Mouse (Mus musculus) ES-Bruce4 (cell line): ENCODE measurements around the gene Sel1l. TPM values are rescaled to one million over a fixed set of nuclear protein-coding genes. Genes with fewer than 3 reads are reported as not detected.
A peak's percentile ranks its signal among the peaks of the same experiment; 100 is the strongest.

Experiments
- H3K27ac ChIP-seq: 2 replicates; pipeline ENCODE4 v1.5.1; 2012; ENCODE audit warnings: low read length, inconsistent platforms; ENCODE audit not compliant: insufficient read depth
- H3K27me3 ChIP-seq: 2 replicates; pipeline ENCODE4 v1.6.1; 2012; ENCODE audit warnings: mild to moderate bottlenecking, low read length, inconsistent platforms; ENCODE audit not compliant: control insufficient read depth, poor library complexity, insufficient read depth, severe bottlenecking
- H3K36me3 ChIP-seq: 2 replicates; pipeline ENCODE4 v1.6.1; 2012; ENCODE audit warnings: inconsistent platforms, mild to moderate bottlenecking, low read length, moderate library complexity; ENCODE audit not compliant: control insufficient read depth, poor library complexity, insufficient read depth, severe bottlenecking
- H3K4me1 ChIP-seq: one replicate; pipeline ENCODE4 v1.8.1; 2011; ENCODE audit warnings: low read length; ENCODE audit not compliant: control insufficient read depth, insufficient read depth
- H3K4me3 ChIP-seq: 2 replicates; pipeline ENCODE4 v1.5.1; 2011; ENCODE audit warnings: low read depth, mild to moderate bottlenecking, low read length
- H3K9ac ChIP-seq: 2 replicates; pipeline ENCODE4 v1.6.1; 2012; ENCODE audit warnings: low read depth, mild to moderate bottlenecking, inconsistent platforms; ENCODE audit not compliant: poor library complexity, severe bottlenecking
- H3K9me3 ChIP-seq: replicated peaks from 2 replicates; pipeline ENCODE4 v1.6.1; 2012; ENCODE audit warnings: mild to moderate bottlenecking, low read length, inconsistent platforms; ENCODE audit not compliant: control insufficient read depth, poor library complexity, insufficient read depth, severe bottlenecking
- CTCF ChIP-seq: IDR thresholded peaks from one replicate; pipeline ENCODE4 v1.8.1; 2011; ENCODE audit warnings: low read depth, low read length
- EP300 ChIP-seq: IDR thresholded peaks from 2 replicates; pipeline ENCODE4 v1.6.1; 2011; ENCODE audit warnings: low read depth, low read length; ENCODE audit not compliant: insufficient read depth
- POLR2A ChIP-seq: IDR thresholded peaks from one replicate; pipeline ENCODE4 v1.8.1; 2011; ENCODE audit warnings: low read length; ENCODE audit not compliant: insufficient read depth
- polyA plus RNA-seq: library from polyadenylated mRNA; stranded (reverse); fragments of >200 nt; gene quantifications from 2 replicates; pipeline ENCODE4 v1.2.4, GENCODE M21; 2011; ENCODE audit warnings: low read depth; ENCODE audit not compliant: missing spikeins, insufficient read depth, insufficient read length

Sel1l gene
- polyA plus RNA-seq, 1 experiment = 44.3 TPM

GRCm38 (mm10) chr12:91870671-91871070 lies 21.7 kb upstream of the Sel1l start:
- H3K9ac ChIP-seq = no peak overlapping the region
- H3K4me1 ChIP-seq = no peaks in the 10 kb centered on the region
- H3K27ac ChIP-seq = no peak overlapping the region
- H3K4me3 ChIP-seq = no peak overlapping the region
- TF ChIP-seq POLR2A (no peak), EP300 (no peak)
- no peaks in the 10 kb centered on the region for H3K27me3 ChIP-seq
- no peaks in the 10 kb centered on the region for H3K9me3 ChIP-seq
- H3K36me3 ChIP-seq = no peaks in the 10 kb centered on the region

- H3K9ac ChIP-seq = no peak overlapping the region
- H3K36me3 ChIP-seq = no peaks in the 10 kb centered on the region
- TF ChIP-seq POLR2A (no peak), EP300 (no peak), CTCF (no peak)
- H3K27ac ChIP-seq = no peak overlapping the region
- no peaks in the 10 kb centered on the region for H3K4me1 ChIP-seq
- H3K27me3 ChIP-seq = no peaks in the 10 kb centered on the region
- H3K9me3 ChIP-seq = no peaks in the 10 kb centered on the region
- no peak overlapping the region for H3K4me3 ChIP-seq
These were observed 20.4 kb upstream of the Sel1l start for GRCm38 (mm10) chr12:91869352-91869751.

GRCm38 (mm10) chr12:91854330-91854729 lies 5.4 kb upstream of the Sel1l start:
- TF ChIP-seq POLR2A (no peak), CTCF (no peak), EP300 (no peak)
- Histone ChIP-seq H3K4me1 (no peaks in the 10 kb centered on the region), H3K27ac (no peak overlapping the region), H3K9ac (no peak overlapping the region), H3K9me3 (no peaks in the 10 kb centered on the region), H3K36me3 (no peaks in the 10 kb centered on the region), H3K27me3 (no peaks in the 10 kb centered on the region; the same call in 1 of the 2 replicates), H3K4me3 (no peak overlapping the region)

- Histone ChIP-seq H3K4me3 (peak overlapping the region; percentile 96), H3K36me3 (no peaks in the 10 kb centered on the region), H3K9me3 (no peaks in the 10 kb centered on the region), H3K4me1 (no peaks in the 10 kb centered on the region), H3K27me3 (no peaks in the 10 kb centered on the region), H3K27ac (no peak overlapping the region), H3K9ac (peak overlapping the region; percentile 56)
- TF ChIP-seq POLR2A = no peak
- no peak for TF ChIP-seq CTCF
- TF ChIP-seq EP300 = no peak
These were observed 438 bp downstream of the Sel1l start for GRCm38 (mm10) chr12:91848394-91849044.

- Histone ChIP-seq H3K9ac (no peak overlapping the region), H3K27ac (no peak overlapping the region)
- TF ChIP-seq CTCF = no peak
- no peak for TF ChIP-seq EP300
- TF ChIP-seq POLR2A = no peak
These were observed 2.9 kb downstream of the Sel1l start for GRCm38 (mm10) chr12:91846038-91846437.

GRCm38 (mm10) chr12:91845393-91845792 lies 3.6 kb downstream of the Sel1l start:
- H3K9ac ChIP-seq = no peak overlapping the region
- H3K9me3 ChIP-seq = no peaks in the 10 kb centered on the region
- H3K4me1 ChIP-seq = no peaks in the 10 kb centered on the region
- TF ChIP-seq EP300 = no peak
- TF ChIP-seq CTCF = no peak
- no peak for TF ChIP-seq POLR2A
- H3K27ac ChIP-seq = no peak overlapping the region
- no peaks in the 10 kb centered on the region for H3K27me3 ChIP-seq
- no peak overlapping the region for H3K4me3 ChIP-seq
- peaks cover 5% of the 10 kb centered on the region; the same call in 1 of the 2 replicates for H3K36me3 ChIP-seq

More at GRCm38 (mm10) chr12:91846038-91846437, 2.9 kb downstream of the Sel1l start:
- Histone ChIP-seq H3K9me3 (no peaks in the 10 kb centered on the region), H3K4me1 (no peaks in the 10 kb centered on the region), H3K27me3 (no peaks in the 10 kb centered on the region), H3K36me3 (peaks cover 3% of the 10 kb centered on the region; the same call in 1 of the 2 replicates), H3K4me3 (no peak overlapping the region)
